ENCODE assay signal across 20 mouse cellular contexts in genomic region chr7:103859076-103859475, GRCm38 (mm10). TPM values are rescaled to one million over a fixed set of nuclear protein-coding genes. Genes with fewer than 3 reads are reported as not detected.
DNase-seq lines count a peak whose midpoint lies in the region; ATAC-seq and TF ChIP-seq lines count a peak whose summit lies in the region.
"Had no signal": no experiment of that assay in that cellular context is flagged by ENCODE, and none has a peak within 500 bp of the region (broad histone marks: within the 10 kb centered on the region; RNA-seq: fewer than 3 reads in every experiment).

No protein-coding gene starts in this region.

- no peaks in the 10 kb centered on the region for H3K4me1 ChIP-seq in lung, embryonic 14.5 days (ENCODE audit: insufficient read depth)
- H3K4me1 ChIP-seq in lung, adult 2 months (ENCODE audit: control insufficient read depth, insufficient read depth, low read length), result no peaks in the 10 kb centered on the region
- H3K4me1 ChIP-seq: hindbrain, embryonic 10.5 days had no signal

- H3K27me3 ChIP-seq in lung, embryonic 14.5 days (ENCODE audit: insufficient read depth, low read length), result no peaks in the 10 kb centered on the region
- H3K27me3 ChIP-seq: CH12.LX had no signal

- H3K4me2 ChIP-seq in lung, embryonic 14.5 days, result no peak overlapping the region

- ATAC-seq in lung, embryonic 14.5 days (ENCODE audit: insufficient read depth), result peak; percentile 66; the same call in 1 of the 2 replicates
- ATAC-seq in megakaryocyte-erythroid progenitor cell, adult 5-6 weeks (replicated peaks; ENCODE audit: low FRiP score, low TSS enrichment, poor library complexity, severe bottlenecking), result peak; percentile 94
- ATAC-seq: forebrain, postnatal 0 days; midbrain, embryonic 16.5 days had no signal

- no peak overlapping the region for H3K4me3 ChIP-seq in lung, embryonic 14.5 days (ENCODE audit: low read depth, low read length)
- H3K4me3 ChIP-seq in lung, adult 2 months (replicated peaks; ENCODE audit: extremely low read depth, low read depth, low read length), result no peak overlapping the region
- H3K4me3 ChIP-seq: hindbrain, embryonic 10.5 days had no signal

- WGBS in lung, embryonic 14.5 days, result 41% methylated on average over 2 of the region's 2 CpGs
- 39% methylated on average over 2 of the region's 2 CpGs for WGBS in lung, adult 2 months

- DNase-seq in lung, embryonic 14.5 days, result no peak
- no peak for DNase-seq in lung, adult 18-20 months
- peak; percentile 85 for DNase-seq in c-Kit-positive CD71-positive TER-119-negative erythroid progenitor cells, embryonic 14.5 days (ENCODE audit: low read depth)
- peak; percentile 92 for DNase-seq in liver
- no peak for DNase-seq in ovary, postnatal 36 days (ENCODE audit: low spot score)
- DNase-seq in thymus, postnatal 0 days (ENCODE audit: low spot score), result no peak
- no peak for DNase-seq in lung, adult 2 months
- DNase-seq: adrenal gland, adult 2 months; forebrain, postnatal 0 days; kidney, adult 8-10 months; right cerebral cortex, postnatal 14 days had no signal

- no peak for TF ChIP-seq CTCF in lung, embryonic 14.5 days (IDR thresholded peaks at IDR 0.05; ENCODE audit: low read depth)
- no peak for TF ChIP-seq CTCF in lung, adult 2 months (IDR thresholded peaks at IDR 0.05; ENCODE audit: insufficient read depth, low read length)

- no peak for TF ChIP-seq POLR2A in lung, adult 2 months (IDR thresholded peaks at IDR 0.05; ENCODE audit: borderline replicate concordance, extremely low read depth, low read depth, low read length)

- no peaks in the 10 kb centered on the region for H3K36me3 ChIP-seq in lung, embryonic 14.5 days (ENCODE audit: insufficient read depth)
- H3K36me3 ChIP-seq: hindbrain, embryonic 10.5 days had no signal

- H3K9me3 ChIP-seq in lung, embryonic 14.5 days (ENCODE audit: low read depth, low read length), result no peaks in the 10 kb centered on the region
- H3K9me3 ChIP-seq: hindbrain, embryonic 10.5 days had no signal

- H3K9ac ChIP-seq in lung, embryonic 14.5 days, result no peak overlapping the region
- H3K9ac ChIP-seq: forebrain, postnatal 0 days had no signal

- H3K27ac ChIP-seq in lung, embryonic 14.5 days (ENCODE audit: low read depth), result no peak overlapping the region
- H3K27ac ChIP-seq: hindbrain, embryonic 10.5 days had no signal

RNA-seq across cellular contexts. Expression of gene Hbb-y, which starts 6.1 kb away (rescaled TPM):
- 1,485 and 1,968 TPM in 2 replicates for polyA plus RNA-seq in lung, embryonic 14.5 days (2014; fragmentation: Nextera tagmentation; extraction: Ambion mirVana)
- total RNA-seq in megakaryocyte-erythroid progenitor cell, adult 5-6 weeks (2014; fragmentation: Nextera tagmentation), result not detected in 2 replicates
- total RNA-seq in megakaryocyte-erythroid progenitor cell, adult 5-6 weeks (2017), result not detected in 2 replicates
- polyA plus RNA-seq in thymus, postnatal 0 days (2015; fragmentation: Nextera tagmentation; extraction: Ambion mirVana), result 2.1 and 2.6 TPM in 2 replicates
- 0.37 TPM in 1 of 2 replicates, not detected in the other for polyA plus RNA-seq in lung, adult 2 months (2012; rRNA removed)
- total RNA-seq: adrenal gland, adult 2 months; CH12.LX; layer of hippocampus, adult 8-10 months; left cerebral cortex, postnatal 25 days had no signal
- polyA plus RNA-seq: adrenal gland, adult 2 months; gonadal fat pad, adult 2 months had no signal

RNA-seq across cellular contexts. Expression of gene Hbb-bh1, which starts 16.1 kb away (rescaled TPM):
- polyA plus RNA-seq in lung, embryonic 14.5 days (2014; fragmentation: Nextera tagmentation; extraction: Ambion mirVana), result 9.2 and 18.0 TPM in 2 replicates
- not detected in 2 replicates for total RNA-seq in megakaryocyte-erythroid progenitor cell, adult 5-6 weeks (2014; fragmentation: Nextera tagmentation)
- total RNA-seq in megakaryocyte-erythroid progenitor cell, adult 5-6 weeks (2017), result not detected in 2 replicates
- 0.88 and 1.3 TPM in 2 replicates for polyA plus RNA-seq in thymus, postnatal 0 days (2015; fragmentation: Nextera tagmentation; extraction: Ambion mirVana)
- polyA plus RNA-seq in lung, adult 2 months (2012; rRNA removed), result not detected in 2 replicates
- total RNA-seq: adrenal gland, adult 2 months; forebrain, postnatal 0 days; layer of hippocampus, adult 8-10 months; left cerebral cortex, postnatal 25 days had no signal
- polyA plus RNA-seq: adrenal gland, adult 2 months; forebrain, postnatal 0 days; gonadal fat pad, adult 2 months; midbrain, embryonic 16.5 days had no signal

RNA-seq across cellular contexts. Expression of gene Hbb-bh2, which starts 18.8 kb away (rescaled TPM):
- not detected in 2 replicates for polyA plus RNA-seq in lung, embryonic 14.5 days (2014; fragmentation: Nextera tagmentation; extraction: Ambion mirVana)
- not detected in 2 replicates for total RNA-seq in megakaryocyte-erythroid progenitor cell, adult 5-6 weeks (2014; fragmentation: Nextera tagmentation)
- not detected in 2 replicates for total RNA-seq in megakaryocyte-erythroid progenitor cell, adult 5-6 weeks (2017)
- polyA plus RNA-seq in thymus, postnatal 0 days (2015; fragmentation: Nextera tagmentation; extraction: Ambion mirVana), result not detected in 2 replicates
- not detected in 2 replicates for polyA plus RNA-seq in lung, adult 2 months (2012; rRNA removed)
- total RNA-seq: adrenal gland, adult 2 months; CH12.LX; forebrain, postnatal 0 days; layer of hippocampus, adult 8-10 months; left cerebral cortex, postnatal 25 days had no signal
- polyA plus RNA-seq: adrenal gland, adult 2 months; embryonic facial prominence, embryonic 14.5 days; forebrain, postnatal 0 days; gonadal fat pad, adult 2 months; hindbrain, embryonic 10.5 days; midbrain, embryonic 16.5 days; neural tube, embryonic 14.5 days had no signal

RNA-seq across cellular contexts. Expression of gene Olfr66, which starts 27.0 kb away (rescaled TPM):
- not detected in 2 replicates for polyA plus RNA-seq in lung, embryonic 14.5 days (2014; fragmentation: Nextera tagmentation; extraction: Ambion mirVana)
- not detected in 2 replicates for total RNA-seq in megakaryocyte-erythroid progenitor cell, adult 5-6 weeks (2014; fragmentation: Nextera tagmentation)
- total RNA-seq in megakaryocyte-erythroid progenitor cell, adult 5-6 weeks (2017), result not detected in 2 replicates
- not detected in 2 replicates for polyA plus RNA-seq in thymus, postnatal 0 days (2015; fragmentation: Nextera tagmentation; extraction: Ambion mirVana)
- not detected in 2 replicates for polyA plus RNA-seq in lung, adult 2 months (2012; rRNA removed)
- total RNA-seq: adrenal gland, adult 2 months; CH12.LX; forebrain, postnatal 0 days; layer of hippocampus, adult 8-10 months; left cerebral cortex, postnatal 25 days had no signal
- polyA plus RNA-seq: adrenal gland, adult 2 months; embryonic facial prominence, embryonic 14.5 days; forebrain, postnatal 0 days; gonadal fat pad, adult 2 months; hindbrain, embryonic 10.5 days; midbrain, embryonic 16.5 days; neural tube, embryonic 14.5 days had no signal

RNA-seq across cellular contexts. Expression of gene Hbb-bs, which starts 31.2 kb away (rescaled TPM):
- polyA plus RNA-seq in lung, embryonic 14.5 days (2014; fragmentation: Nextera tagmentation; extraction: Ambion mirVana), result 7,232 and 7,259 TPM in 2 replicates
- total RNA-seq in megakaryocyte-erythroid progenitor cell, adult 5-6 weeks (2014; fragmentation: Nextera tagmentation), result 149 and 199 TPM in 2 replicates
- 20.1 and 148 TPM in 2 replicates for total RNA-seq in megakaryocyte-erythroid progenitor cell, adult 5-6 weeks (2017)
- 1,063 and 1,204 TPM in 2 replicates for polyA plus RNA-seq in thymus, postnatal 0 days (2015; fragmentation: Nextera tagmentation; extraction: Ambion mirVana)
- 9,354 and 20,945 TPM in 2 replicates for polyA plus RNA-seq in lung, adult 2 months (2012; rRNA removed)
- total RNA-seq: CH12.LX had no signal

Comparison
In these comparisons a context has a peak if more than half of its experiments do, and no peak if none do; other contexts are left out.
1. RNA of gene Hbb-y, which starts 6.1 kb away (polyA plus RNA-seq): 1,485 to 1,968 TPM in lung, embryonic 14.5 days; 2.1 to 2.6 TPM in thymus, postnatal 0 days and 0.37 TPM in lung, adult 2 months; every median in the first group is over 100 times any median in the second.
2. DNase-seq: peak in c-Kit-positive CD71-positive TER-119-negative erythroid progenitor cells, embryonic 14.5 days (single experiment) and liver (single experiment); none in lung, embryonic 14.5 days (single experiment), lung, adult 18-20 months (0 of 2), ovary, postnatal 36 days (single experiment), thymus, postnatal 0 days (single experiment) and lung, adult 2 months (single experiment).